Mouse (Mus musculus): Measurements from ENCODE around the gene Usp9y. TPM values are rescaled to one million over a fixed set of nuclear protein-coding genes. Genes with fewer than 3 reads are reported as not detected.

Usp9y gene
- polyA plus RNA-seq (2016; fragmentation: Nextera tagmentation; extraction: Ambion mirVana): not detected in 2 replicates

DNA sequence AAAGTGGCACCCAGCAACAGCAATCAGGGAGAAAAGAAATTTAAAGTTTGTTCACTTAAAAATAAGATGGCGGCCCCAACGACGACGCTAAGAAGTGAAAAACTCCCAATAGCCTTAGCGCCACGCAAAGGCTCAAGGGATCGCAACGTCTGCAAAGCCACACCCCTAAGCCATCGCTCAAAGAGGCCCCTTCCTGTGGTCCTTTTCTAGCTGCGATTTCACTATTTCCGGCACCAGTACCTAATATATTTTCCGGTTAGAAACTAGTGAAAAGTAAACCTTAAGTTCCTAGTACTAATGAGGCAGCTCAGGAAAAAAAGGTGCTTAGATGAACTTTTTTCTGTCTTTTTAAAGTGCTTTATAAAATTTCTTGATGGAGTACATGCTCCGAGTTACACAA, at the start of gene Usp9y:
TSS of gene Usp9y (minus strand) at position 101 of the 400 bp plus-strand sequence.
- H3K36me3 ChIP-seq: no peaks in the 10 kb centered on the region
- no peak within 1 kb of the TSS for H3K4me2 ChIP-seq (replicated peaks)
- no peaks in the 10 kb centered on the region for H3K27me3 ChIP-seq
- 91% methylated on average over 13 of the region's 13 CpGs for WGBS
- no peak within 1 kb of the TSS for H3K9ac ChIP-seq
- H3K4me1 ChIP-seq: no peaks in the 10 kb centered on the region
- H3K4me3 ChIP-seq: no peak within 1 kb of the TSS
- H3K27ac ChIP-seq: no peak within 1 kb of the TSS
- H3K9me3 ChIP-seq: no peaks in the 10 kb centered on the region
- ATAC-seq (ENCODE audit: insufficient number of reproducible peaks, insufficient read depth, low FRiP score, low TSS enrichment): no peak

DNA sequence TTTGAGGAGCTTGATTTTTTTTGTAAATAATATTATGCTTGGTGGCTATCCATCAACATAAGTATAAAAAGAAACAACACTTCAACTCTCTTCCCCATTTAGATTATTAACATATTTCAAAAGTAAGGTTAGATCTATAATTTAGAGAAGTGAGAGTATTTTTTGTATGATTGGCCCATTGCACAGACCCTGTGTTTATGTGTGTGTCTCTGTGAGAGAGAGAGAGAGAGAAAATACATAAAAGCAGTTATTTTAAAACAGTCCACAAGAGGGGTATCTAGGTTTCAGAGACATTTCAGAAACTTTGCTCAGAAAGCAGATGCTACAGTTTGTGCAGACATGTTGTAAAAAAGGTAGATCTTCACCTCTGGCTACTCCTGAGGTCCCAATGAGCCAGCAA, 165.9 kb downstream of the Usp9y start:
- H3K4me2 ChIP-seq (replicated peaks): no peak overlapping the region
- H3K36me3 ChIP-seq: no peaks in the 10 kb centered on the region
- H3K27ac ChIP-seq: no peak overlapping the region
- H3K9me3 ChIP-seq: no peaks in the 10 kb centered on the region
- H3K9ac ChIP-seq: no peak overlapping the region
- no peaks in the 10 kb centered on the region for H3K27me3 ChIP-seq
- H3K4me1 ChIP-seq: no peaks in the 10 kb centered on the region
- ATAC-seq (ENCODE audit: insufficient number of reproducible peaks, insufficient read depth, low FRiP score, low TSS enrichment): no peak
- H3K4me3 ChIP-seq: no peak overlapping the region

DNA sequence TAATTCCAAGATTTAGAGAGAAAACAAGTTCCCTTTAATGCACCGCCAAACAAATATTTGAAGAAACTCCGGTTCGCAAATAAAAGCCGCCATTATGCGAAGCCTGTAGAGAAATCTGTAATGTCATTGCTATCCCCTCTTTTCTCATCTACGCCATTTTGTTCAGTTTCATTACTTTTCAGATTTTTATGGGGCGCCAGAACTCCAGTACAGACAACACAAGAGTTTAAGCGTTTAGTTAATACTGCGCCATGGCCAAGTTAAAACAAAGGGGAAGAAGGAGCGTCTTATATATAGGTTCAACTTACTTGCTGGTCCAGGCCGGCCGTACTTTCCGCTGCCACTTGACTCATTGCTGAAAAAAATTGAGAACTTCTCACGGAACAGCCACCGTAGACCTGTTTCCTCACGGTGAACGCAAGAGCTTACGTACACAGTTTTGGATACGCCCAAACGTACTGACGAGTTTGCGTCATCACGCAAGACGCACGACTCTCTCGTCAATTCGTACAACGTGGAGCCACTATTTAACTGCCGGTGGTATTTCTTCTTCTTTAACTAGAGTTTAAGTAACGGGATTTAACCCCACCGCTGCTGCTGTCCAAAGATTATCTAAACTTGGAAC, 173.3 kb downstream of the Usp9y start, which contains the start of gene Ddx3y:
TSS of gene Ddx3y (minus strand) at position 459 of the 625 bp plus-strand sequence.
- under 1% methylated on average over 31 of the region's 31 CpGs for WGBS
- no peaks in the 10 kb centered on the region for H3K9me3 ChIP-seq
- ATAC-seq (ENCODE audit: insufficient number of reproducible peaks, insufficient read depth, low FRiP score, low TSS enrichment): peak; percentile 80; the same call in 1 of the 2 replicates

DNA sequence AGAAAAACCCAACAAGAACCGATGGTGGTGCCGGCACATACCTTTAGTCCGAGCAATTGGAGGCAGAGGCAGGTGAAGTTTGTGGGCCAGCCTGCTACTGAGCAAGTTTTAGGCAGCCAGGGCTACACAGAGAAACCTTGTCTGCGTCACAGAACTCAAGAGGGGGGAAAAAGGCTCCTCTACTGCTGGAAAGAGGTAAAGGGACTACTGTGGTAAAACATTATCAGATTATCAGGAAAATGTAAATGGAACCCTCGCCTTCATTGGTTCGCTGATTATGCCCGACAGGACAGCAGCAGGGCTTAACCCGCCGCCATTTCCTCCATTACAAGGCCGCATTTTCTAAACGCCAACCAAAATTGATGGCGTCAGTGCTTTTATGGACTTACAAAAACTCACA, 173.8 kb downstream of the Usp9y start:
- Histone ChIP-seq H3K36me3 (no peaks in the 10 kb centered on the region), H3K4me2 (replicated peaks) (peak overlapping the region; percentile 35), H3K4me3 (peak overlapping the region; percentile 38), H3K9me3 (no peaks in the 10 kb centered on the region), H3K27me3 (no peaks in the 10 kb centered on the region), H3K9ac (peak overlapping the region; percentile 30; the same call in 1 of the 2 replicates), H3K27ac (0 out of 2 replicates have a peak overlapping the region, but pooled peaks have one; percentile 67), H3K4me1 (no peaks in the 10 kb centered on the region)
- WGBS: 3% methylated on average over 11 of the region's 12 CpGs
- no peak for ATAC-seq (ENCODE audit: insufficient number of reproducible peaks, insufficient read depth, low FRiP score, low TSS enrichment)

More for the DNA sequence above, 173.3 kb downstream of the Usp9y start, which contains the start of gene Ddx3y:
- Histone ChIP-seq H3K4me1 (no peaks in the 10 kb centered on the region), H3K27ac (0 out of 2 replicates have a peak within 1 kb of the TSS, but pooled peaks have one; percentile 67), H3K9ac (peak within 1 kb of the TSS; percentile 30; the same call in 1 of the 2 replicates), H3K36me3 (no peaks in the 10 kb centered on the region), H3K4me3 (peak within 1 kb of the TSS; percentile 38), H3K27me3 (no peaks in the 10 kb centered on the region), H3K4me2 (replicated peaks) (peak within 1 kb of the TSS; percentile 35)

Other genes starting within 250 kb of the Usp9y start
- gene Uty, start 214.0 kb downstream of the Usp9y start, polyA plus RNA-seq (2016; fragmentation: Nextera tagmentation; extraction: Ambion mirVana): 17.9 and 21.1 TPM in 2 replicates
- 23.4 and 32.6 TPM in 2 replicates for gene Ddx3y, start 173.2 kb downstream of the Usp9y start, polyA plus RNA-seq (2016; fragmentation: Nextera tagmentation; extraction: Ambion mirVana)